Mouse (Mus musculus): ENCODE results near the gene Tmprss7.

DNA sequence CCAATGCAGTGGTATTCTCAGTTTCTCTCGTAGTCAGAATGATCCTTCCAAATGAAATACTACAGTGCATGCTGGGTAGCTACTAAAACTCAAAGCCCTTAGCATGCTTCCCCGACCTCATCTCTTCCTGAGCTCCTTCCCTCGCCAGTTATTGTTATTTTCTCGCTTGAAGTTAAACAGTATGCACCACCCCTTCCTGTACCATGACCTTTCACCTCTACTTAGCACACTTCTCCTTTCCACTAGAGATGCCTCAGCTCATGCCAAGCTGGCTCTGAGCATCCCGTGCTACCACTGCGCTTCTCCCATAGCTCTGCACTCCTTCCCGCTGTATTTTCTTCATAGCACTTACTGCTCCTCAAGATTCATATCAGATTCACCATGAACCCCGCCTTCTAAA, 44.4 kb upstream of the Tmprss7 start:
- TF ChIP-seq CTCF (conservative IDR thresholded peaks at IDR 0.05; ENCODE audit: low read length) (no peak), POU5F1 (IDR thresholded peaks at IDR 0.05; ENCODE audit: borderline replicate concordance, low read length) (no peak), NANOG (IDR thresholded peaks at IDR 0.05; ENCODE audit: borderline replicate concordance, low read length) (no peak)
